Comparison of ENCODE assay signal across 21 mouse cellular contexts in the genomic region with DNA sequence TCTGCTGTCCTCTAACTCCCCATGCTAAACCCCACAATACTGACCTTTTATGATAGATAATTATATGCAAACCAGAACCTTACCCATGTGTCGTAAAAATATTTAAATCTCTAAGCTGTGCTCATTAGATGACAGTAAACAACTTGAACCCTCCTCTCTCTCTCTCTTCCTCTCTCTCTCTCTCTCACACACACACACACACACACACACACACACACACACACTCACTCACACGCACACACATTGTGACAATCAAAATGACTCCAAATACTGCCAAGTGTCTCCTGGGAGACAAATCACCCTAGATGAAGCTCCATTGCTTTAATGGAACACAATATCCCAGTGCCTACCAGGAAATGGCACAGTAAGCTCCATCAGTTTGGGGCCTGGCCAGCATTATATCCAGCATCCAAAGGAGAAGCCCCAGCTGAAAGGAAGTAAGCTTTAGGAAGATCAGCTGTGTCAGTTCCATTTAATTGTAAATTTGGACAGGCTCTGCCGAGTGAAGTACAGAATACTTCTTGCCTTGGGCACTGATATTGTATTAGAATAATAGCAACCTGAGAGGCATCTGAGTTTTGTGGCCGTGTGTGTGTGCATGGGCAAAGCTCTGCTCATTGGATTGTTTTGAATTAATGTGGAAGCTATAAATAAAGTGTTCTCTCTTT.
A peak's percentile ranks its signal among the peaks of the same experiment; 100 is the strongest.
DNase-seq lines count a peak whose midpoint lies in the region; ATAC-seq lines count a peak whose summit lies in the region.
"Had no signal": no experiment of that assay in that cellular context is flagged by ENCODE, and none has a peak within 500 bp of the region (broad histone marks: within the 10 kb centered on the region; RNA-seq: fewer than 3 reads in every experiment).

No protein-coding gene starts in this region.

- no peak overlapping the region for H3K4me3 ChIP-seq in forebrain, embryonic 12.5 days (replicated peaks)
- no peak overlapping the region for H3K4me3 ChIP-seq in hindbrain, embryonic 15.5 days
- H3K4me3 ChIP-seq in neural tube, embryonic 12.5 days = no peak overlapping the region
- H3K4me3 ChIP-seq: embryonic facial prominence, embryonic 12.5 days; limb, embryonic 10.5 days; liver, embryonic 12.5 days; lung, embryonic 15.5 days; stomach, embryonic 15.5 days had no signal

- peaks cover 11% of the 10 kb centered on the region; the same call in 1 of the 2 replicates for H3K4me1 ChIP-seq in forebrain, embryonic 12.5 days
- peaks cover 10% of the 10 kb centered on the region for H3K4me1 ChIP-seq in hindbrain, embryonic 15.5 days (replicated peaks)
- H3K4me1 ChIP-seq in neural tube, embryonic 12.5 days = peaks cover 5% of the 10 kb centered on the region
- H3K4me1 ChIP-seq: embryonic facial prominence, embryonic 12.5 days; limb, embryonic 10.5 days; liver, embryonic 12.5 days; lung, embryonic 15.5 days; stomach, embryonic 15.5 days had no signal

- intact Hi-C loops in left cerebral cortex, postnatal 4 days (cut with DNase I) = no loop called here

- no peaks in the 10 kb centered on the region for H3K36me3 ChIP-seq in forebrain, embryonic 12.5 days (replicated peaks)
- H3K36me3 ChIP-seq in hindbrain, embryonic 15.5 days = no peaks in the 10 kb centered on the region
- H3K36me3 ChIP-seq in neural tube, embryonic 12.5 days = no peaks in the 10 kb centered on the region
- H3K36me3 ChIP-seq: embryonic facial prominence, embryonic 12.5 days; limb, embryonic 10.5 days; liver, embryonic 12.5 days; lung, embryonic 15.5 days; stomach, embryonic 15.5 days had no signal

- no peaks in the 10 kb centered on the region for H3K9me3 ChIP-seq in forebrain, embryonic 12.5 days
- no peaks in the 10 kb centered on the region for H3K9me3 ChIP-seq in hindbrain, embryonic 15.5 days
- H3K9me3 ChIP-seq in neural tube, embryonic 12.5 days = no peaks in the 10 kb centered on the region
- H3K9me3 ChIP-seq: embryonic facial prominence, embryonic 12.5 days; limb, embryonic 10.5 days; liver, embryonic 12.5 days; lung, embryonic 15.5 days; stomach, embryonic 15.5 days had no signal

- 25% methylated on average over 4 of the region's 4 CpGs for WGBS in forebrain, embryonic 12.5 days
- 25% methylated on average over 4 of the region's 4 CpGs for WGBS in hindbrain, embryonic 15.5 days
- 25% methylated on average over 4 of the region's 4 CpGs for WGBS in neural tube, embryonic 12.5 days

- peak; percentile 51 for DNase-seq in left cerebral cortex, postnatal 4 days
- DNase-seq in left cerebral cortex, adult 18-20 months (ENCODE audit: low spot score in 2 of 2) = no peak
- DNase-seq in adrenal gland, postnatal 14 days = no peak
- no peak for DNase-seq in right cerebral cortex, postnatal 25 days
- DNase-seq in kidney, postnatal 4 days = no peak
- DNase-seq: adrenal gland, postnatal 10 days; cerebellum, postnatal 14 days; gastrocnemius, postnatal 14 days; heart, postnatal 10 days; kidney, postnatal 14 days; thymus, postnatal 25 days had no signal

- ATAC-seq in forebrain, embryonic 12.5 days (ENCODE audit: low FRiP score) = peak; percentile 63; the same call in 1 of the 2 replicates
- ATAC-seq in hindbrain, embryonic 15.5 days (ENCODE audit: low FRiP score, low read depth) = peak; percentile 75
- peak; percentile 78 for ATAC-seq in neural tube, embryonic 12.5 days (ENCODE audit: low FRiP score, low read depth)
- ATAC-seq: CD4-positive, CD25-positive, alpha-beta regulatory T cell, adult 4 months; intestine, embryonic 16.5 days; liver, embryonic 12.5 days had no signal

- no peak overlapping the region for H3K27ac ChIP-seq in forebrain, embryonic 12.5 days
- no peak overlapping the region for H3K27ac ChIP-seq in hindbrain, embryonic 15.5 days (replicated peaks)
- no peak overlapping the region for H3K27ac ChIP-seq in neural tube, embryonic 12.5 days
- H3K27ac ChIP-seq: embryonic facial prominence, embryonic 12.5 days; limb, embryonic 10.5 days; liver, embryonic 12.5 days; lung, embryonic 15.5 days; stomach, embryonic 15.5 days had no signal

- H3K27me3 ChIP-seq in forebrain, embryonic 12.5 days = no peaks in the 10 kb centered on the region
- H3K27me3 ChIP-seq in hindbrain, embryonic 15.5 days = no peaks in the 10 kb centered on the region
- H3K27me3 ChIP-seq in neural tube, embryonic 12.5 days (replicated peaks) = no peaks in the 10 kb centered on the region
- H3K27me3 ChIP-seq: embryonic facial prominence, embryonic 12.5 days; liver, embryonic 12.5 days; lung, embryonic 15.5 days; stomach, embryonic 15.5 days had no signal

- no peak overlapping the region for H3K4me2 ChIP-seq in forebrain, embryonic 12.5 days
- no peak overlapping the region for H3K4me2 ChIP-seq in hindbrain, embryonic 15.5 days
- H3K4me2 ChIP-seq in neural tube, embryonic 12.5 days (replicated peaks) = no peak overlapping the region
- H3K4me2 ChIP-seq: embryonic facial prominence, embryonic 12.5 days; liver, embryonic 12.5 days; lung, embryonic 15.5 days; stomach, embryonic 15.5 days had no signal

- H3K9ac ChIP-seq in forebrain, embryonic 12.5 days = no peak overlapping the region
- no peak overlapping the region for H3K9ac ChIP-seq in hindbrain, embryonic 15.5 days
- no peak overlapping the region for H3K9ac ChIP-seq in neural tube, embryonic 12.5 days
- H3K9ac ChIP-seq: embryonic facial prominence, embryonic 12.5 days; liver, embryonic 12.5 days; lung, embryonic 15.5 days; stomach, embryonic 15.5 days had no signal
